In the genomic region with DNA sequence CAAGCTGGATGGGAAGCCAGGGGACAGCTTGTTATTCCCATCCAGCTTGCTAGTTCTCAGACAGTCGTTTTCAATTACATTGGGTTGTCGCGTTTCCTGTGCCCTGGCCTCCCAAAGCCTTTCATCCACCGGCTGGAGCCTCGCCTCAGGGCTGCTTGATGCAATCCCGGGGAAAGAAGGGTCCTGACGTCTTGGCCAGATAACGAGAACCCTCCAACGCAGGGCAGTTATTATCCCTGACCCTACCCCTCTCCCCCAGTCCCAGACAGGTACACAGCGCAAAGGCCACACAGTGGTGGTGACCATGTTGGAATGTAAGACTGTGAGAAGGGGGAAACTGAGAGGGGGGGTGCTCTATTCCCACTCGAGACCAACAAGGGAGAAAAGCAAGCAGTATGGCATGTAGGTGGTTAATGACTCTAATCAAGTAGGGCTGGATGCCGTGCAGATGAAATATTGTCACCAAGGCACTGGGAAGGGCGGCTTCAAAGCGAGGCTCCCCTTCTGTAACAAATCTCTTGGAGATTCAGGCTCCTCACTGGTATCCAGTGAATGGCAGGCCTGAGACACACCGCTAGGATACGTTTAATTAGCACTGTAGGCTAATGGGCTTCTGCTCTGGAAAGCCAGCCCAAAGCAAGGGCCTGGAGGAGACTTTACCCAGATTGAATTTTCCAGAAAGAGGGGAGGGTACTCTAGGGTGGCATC, we compare ENCODE assay signal across 10 mouse cellular contexts.
A peak's percentile ranks its signal among the peaks of the same experiment; 100 is the strongest.
DNase-seq lines count a peak whose midpoint lies in the region; ATAC-seq lines count a peak whose summit lies in the region.
"Had no signal": no experiment of that assay in that cellular context is flagged by ENCODE, and none has a peak within 500 bp of the region (broad histone marks: within the 10 kb centered on the region; RNA-seq: fewer than 3 reads in every experiment).

No protein-coding gene starts in this region.

- H3K27ac ChIP-seq in embryonic facial prominence, embryonic 10.5 days (replicated peaks) = peak overlapping the region; percentile 26; the same call in 1 of the 2 replicates
- peak overlapping the region; percentile 76 for H3K27ac ChIP-seq in hindbrain, embryonic 13.5 days
- peak overlapping the region; percentile 10; the same call in 1 of the 2 replicates for H3K27ac ChIP-seq in midbrain, embryonic 16.5 days (ENCODE audit: low read length)
- H3K27ac ChIP-seq: heart, embryonic 15.5 days; liver, embryonic 13.5 days had no signal

- ATAC-seq in hindbrain, embryonic 13.5 days (ENCODE audit: low FRiP score) = peak; percentile 61; the same call in 1 of the 2 replicates
- ATAC-seq in midbrain, embryonic 16.5 days = peak; percentile 62; the same call in 1 of the 2 replicates

- 26% methylated on average over 16 of the region's 16 CpGs for WGBS in embryonic facial prominence, embryonic 10.5 days
- 38% methylated on average over 16 of the region's 16 CpGs for WGBS in hindbrain, embryonic 13.5 days
- WGBS in midbrain, embryonic 16.5 days = 33% methylated on average over 16 of the region's 16 CpGs

- no peaks in the 10 kb centered on the region; the same call in 1 of the 2 replicates for H3K36me3 ChIP-seq in embryonic facial prominence, embryonic 10.5 days (replicated peaks)
- H3K36me3 ChIP-seq in hindbrain, embryonic 13.5 days = no peaks in the 10 kb centered on the region
- no peaks in the 10 kb centered on the region for H3K36me3 ChIP-seq in midbrain, embryonic 16.5 days (ENCODE audit: control insufficient read depth, insufficient read depth, low read length)
- H3K36me3 ChIP-seq: heart, embryonic 15.5 days; liver, embryonic 13.5 days had no signal

- peaks cover 39% of the 10 kb centered on the region for H3K4me1 ChIP-seq in embryonic facial prominence, embryonic 10.5 days
- H3K4me1 ChIP-seq in hindbrain, embryonic 13.5 days (replicated peaks) = peaks cover 39% of the 10 kb centered on the region
- H3K4me1 ChIP-seq in midbrain, embryonic 16.5 days (ENCODE audit: control insufficient read depth, insufficient read depth, low read length) = peaks cover 14% of the 10 kb centered on the region
- H3K4me1 ChIP-seq: heart, embryonic 15.5 days; liver, embryonic 13.5 days had no signal

- no peak overlapping the region for H3K4me2 ChIP-seq in hindbrain, embryonic 13.5 days
- no peak overlapping the region for H3K4me2 ChIP-seq in midbrain, embryonic 16.5 days (ENCODE audit: low read length)
- H3K4me2 ChIP-seq: heart, embryonic 15.5 days; liver, embryonic 13.5 days had no signal

- DNase-seq in kidney, postnatal 14 days = peak; percentile 18
- DNase-seq in kidney, adult 9 months = no peak
- peak; percentile 77 for DNase-seq in embryonic facial prominence, embryonic 10.5 days (ENCODE audit: low spot score)
- DNase-seq in frontal cortex, adult 2 months (ENCODE audit: extremely low spot score in 1 of 2, low spot score in 1 of 2) = no peak
- no peak for DNase-seq in layer of hippocampus, adult 11-12 months (ENCODE audit: low spot score)
- no peak for DNase-seq in adrenal gland, adult 8-10 months
- DNase-seq: liver, embryonic 13.5 days had no signal

- peak overlapping the region; percentile 33; the same call in 1 of the 2 replicates for H3K4me3 ChIP-seq in embryonic facial prominence, embryonic 10.5 days
- H3K4me3 ChIP-seq in hindbrain, embryonic 13.5 days = no peak overlapping the region
- no peak overlapping the region for H3K4me3 ChIP-seq in midbrain, embryonic 16.5 days (ENCODE audit: low read depth, low read length)
- H3K4me3 ChIP-seq: heart, embryonic 15.5 days; liver, embryonic 13.5 days had no signal

- H3K9me3 ChIP-seq in embryonic facial prominence, embryonic 10.5 days = peaks cover 9% of the 10 kb centered on the region; the same call in 1 of the 2 replicates
- 0 out of 2 replicates have a peak, but pooled peaks cover 7% of the 10 kb centered on the region for H3K9me3 ChIP-seq in hindbrain, embryonic 13.5 days
- peaks cover 4% of the 10 kb centered on the region; the same call in 1 of the 2 replicates for H3K9me3 ChIP-seq in midbrain, embryonic 16.5 days (replicated peaks; ENCODE audit: control insufficient read depth, low read length, poor library complexity, severe bottlenecking)
- H3K9me3 ChIP-seq: liver, embryonic 13.5 days had no signal

- H3K27me3 ChIP-seq in embryonic facial prominence, embryonic 10.5 days (replicated peaks; ENCODE audit: low read depth, poor library complexity, severe bottlenecking) = no peaks in the 10 kb centered on the region
- no peaks in the 10 kb centered on the region for H3K27me3 ChIP-seq in hindbrain, embryonic 13.5 days
- H3K27me3 ChIP-seq in midbrain, embryonic 16.5 days (ENCODE audit: control insufficient read depth, insufficient read depth, low read depth, low read length) = no peaks in the 10 kb centered on the region
- H3K27me3 ChIP-seq: heart, embryonic 15.5 days; liver, embryonic 13.5 days had no signal

- peak overlapping the region; percentile 24; the same call in 1 of the 2 replicates for H3K9ac ChIP-seq in hindbrain, embryonic 13.5 days
- H3K9ac ChIP-seq in midbrain, embryonic 16.5 days (ENCODE audit: low read depth, low read length) = no peak overlapping the region
- H3K9ac ChIP-seq: heart, embryonic 15.5 days; liver, embryonic 13.5 days had no signal

Comparison
In these comparisons a context has a peak if more than half of its experiments do, and no peak if none do; other contexts are left out.
1. DNase-seq: peak in kidney, postnatal 14 days (single experiment) and embryonic facial prominence, embryonic 10.5 days (single experiment); none in kidney, adult 9 months (single experiment), frontal cortex, adult 2 months (0 of 2), layer of hippocampus, adult 11-12 months (single experiment) and adrenal gland, adult 8-10 months (single experiment).
2. H3K27ac ChIP-seq: peak in every context shown above with its lines; median percentile 76 in hindbrain, embryonic 13.5 days; 26 in embryonic facial prominence, embryonic 10.5 days; 10 in midbrain, embryonic 16.5 days.